Mouse (Mus musculus): ENCODE data around the gene Dcaf11.

The Dcaf11 gene

DNA sequence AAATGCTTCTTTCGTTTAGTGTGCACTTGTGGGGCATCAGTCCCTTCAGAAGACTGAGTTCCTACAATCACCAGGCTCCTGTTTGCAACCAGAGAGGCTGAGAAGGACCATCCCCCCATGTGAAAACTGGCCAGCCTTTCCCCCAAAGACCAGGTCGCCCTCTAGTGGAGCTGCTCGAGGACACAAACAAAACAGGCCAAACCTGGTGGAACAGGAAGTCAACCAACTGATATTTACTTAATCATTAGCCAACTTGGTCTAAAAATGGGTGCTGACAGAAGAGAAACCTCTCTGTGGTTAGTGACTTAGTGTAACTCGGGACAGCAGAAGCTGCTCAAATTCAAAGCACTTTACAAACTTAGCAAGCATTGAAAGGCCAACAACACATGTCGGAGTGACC is 2.8 kb upstream of the Dcaf11 start:
- DNase-seq (ENCODE audit: low spot score): peak; percentile 65

- DNase-seq (ENCODE audit: low spot score): no peak
Measured at GRCm38 (mm10) chr14:55557587-55557986, 2.2 kb upstream of the Dcaf11 start.

GRCm38 (mm10) chr14:55558740-55559448 is 912 bp upstream of the Dcaf11 start:
- no peak for DNase-seq (ENCODE audit: low spot score)

GRCm38 (mm10) chr14:55560202-55561073 is 632 bp downstream of the Dcaf11 start, which contains the start of gene A730061H03Rik:
A730061H03Rik (minus strand) TSS chr14:55560406.
- DNase-seq (ENCODE audit: low spot score): peak; percentile 99

DNA sequence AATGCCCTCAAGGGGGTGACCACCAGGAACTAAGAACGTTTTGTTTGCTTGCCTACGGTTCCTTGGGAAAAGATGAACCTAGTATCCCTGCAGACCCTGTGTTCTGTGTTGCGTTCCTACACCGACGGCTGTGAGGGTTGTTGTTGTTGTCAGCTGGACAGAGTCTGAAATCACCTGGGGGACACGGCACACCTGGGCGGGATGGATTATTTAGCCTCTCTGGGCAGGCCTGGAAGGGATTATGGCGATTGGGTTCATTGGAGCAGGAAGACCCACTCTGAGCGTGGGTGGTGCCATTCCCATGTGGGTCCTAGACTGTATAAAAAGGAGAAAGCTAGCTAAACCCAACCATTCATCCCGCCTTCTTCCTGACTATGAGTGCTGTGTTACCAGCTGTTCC is 2.1 kb downstream of the Dcaf11 start:
- DNase-seq (ENCODE audit: low spot score): peak; percentile 17

DNA sequence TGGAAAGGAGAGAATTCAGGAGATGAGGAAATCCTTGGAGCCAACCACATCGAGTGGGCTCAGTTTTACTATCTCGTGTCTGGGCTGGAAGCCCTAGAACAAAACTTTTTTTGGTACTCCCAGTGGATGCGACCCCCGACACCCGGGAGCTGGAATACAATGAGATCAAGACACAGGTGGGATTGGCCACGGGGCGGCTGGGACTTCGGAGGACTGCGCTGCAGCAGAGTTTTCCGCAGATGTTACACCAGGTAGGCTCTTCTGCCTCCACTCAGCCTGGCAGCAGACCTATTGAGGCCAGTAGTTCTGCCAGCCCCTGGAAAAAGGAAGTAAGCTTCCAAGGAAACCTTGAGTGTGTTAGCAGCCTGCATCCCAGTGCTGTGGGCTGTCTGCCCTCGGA is 3.4 kb downstream of the Dcaf11 start:
- peak; percentile 8 for DNase-seq (ENCODE audit: low spot score)

DNA sequence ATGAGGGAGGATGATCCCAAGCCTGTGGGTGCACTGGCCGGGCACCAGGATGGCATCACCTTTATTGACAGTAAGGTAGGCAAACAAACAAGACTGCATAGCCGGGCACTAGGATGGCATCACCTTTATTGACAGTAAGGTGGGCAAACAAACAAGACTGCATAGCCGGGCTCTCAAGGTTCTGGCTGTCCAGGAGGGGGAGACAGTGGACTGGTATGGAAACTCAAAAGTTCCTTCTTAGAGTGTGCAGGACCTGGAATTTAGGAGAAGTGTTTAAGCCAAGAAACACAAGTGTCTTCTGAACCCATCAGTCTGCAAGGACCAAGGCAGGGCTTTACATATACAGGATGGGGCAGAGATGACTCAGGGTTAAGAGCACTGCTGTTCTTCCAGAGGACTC is 5.9 kb downstream of the Dcaf11 start:
- no peak for DNase-seq (ENCODE audit: low spot score)

GRCm38 (mm10) chr14:55567496-55567895 is 7.7 kb downstream of the Dcaf11 start:
- no peak for DNase-seq (ENCODE audit: low spot score)

DNA sequence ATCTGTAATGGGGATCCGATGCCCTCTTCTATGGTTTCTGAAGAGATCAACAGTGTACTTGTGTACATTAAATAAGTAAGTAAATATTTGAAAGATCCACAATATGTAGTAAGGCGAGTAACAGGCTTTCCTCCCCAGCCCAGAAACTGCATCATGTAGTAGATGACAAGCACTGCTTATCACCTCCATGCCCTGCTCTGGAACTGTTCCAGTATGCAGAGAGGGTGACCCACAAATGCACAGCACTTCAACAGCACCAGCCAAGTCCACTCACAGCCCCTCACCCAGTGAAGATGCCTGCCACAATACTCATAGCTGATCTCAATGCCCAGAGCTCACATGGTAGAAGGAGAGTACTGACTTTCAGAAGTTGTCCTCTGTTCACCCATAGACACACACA is 10.8 kb downstream of the Dcaf11 start:
- DNase-seq (ENCODE audit: low spot score): no peak

DNA sequence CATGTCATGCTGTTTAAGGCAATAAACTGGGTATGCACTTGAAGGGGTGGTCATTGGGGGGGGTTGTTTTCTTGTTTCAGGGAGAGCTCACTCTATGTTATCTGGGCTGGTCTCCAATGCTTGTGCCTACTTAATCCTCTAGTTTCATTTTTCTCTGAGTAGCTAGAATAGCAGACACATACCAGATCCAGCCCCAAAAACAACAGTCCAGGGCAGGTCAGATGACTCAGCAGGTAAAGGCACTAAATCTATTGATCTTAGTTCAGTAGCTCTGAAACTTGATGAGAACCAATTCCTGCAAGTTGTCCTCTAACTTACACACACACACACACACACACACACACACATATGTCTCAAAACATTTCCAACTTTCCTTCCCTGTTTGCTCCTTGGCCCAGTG is 12.0 kb downstream of the Dcaf11 start:
- DNase-seq (ENCODE audit: low spot score): no peak

DNA sequence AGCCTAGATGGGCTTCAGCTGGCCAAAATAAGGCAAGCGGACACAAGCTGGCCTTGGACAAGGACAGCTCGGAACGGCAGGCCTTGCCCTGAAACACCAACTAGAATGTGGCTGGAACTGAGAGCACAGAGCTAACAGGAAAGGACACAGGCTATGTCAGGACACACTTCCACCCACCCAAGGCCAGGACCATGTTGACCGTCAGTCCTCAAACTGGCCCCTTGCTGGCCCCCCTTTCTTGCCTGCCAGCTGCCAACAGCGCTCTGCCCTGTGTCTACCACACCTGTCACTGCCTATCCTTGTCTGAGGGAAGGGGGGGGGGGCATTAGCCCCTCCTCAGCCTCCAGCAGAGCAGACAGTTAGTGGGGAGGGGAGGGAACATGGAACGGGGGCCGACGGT is 15.5 kb downstream of the Dcaf11 start, which contains the start of gene Fitm1:
Gene Fitm1 (plus strand): TSS at position 316 of the 400 bp plus-strand sequence.
- no peak for DNase-seq (ENCODE audit: low spot score)

DNA sequence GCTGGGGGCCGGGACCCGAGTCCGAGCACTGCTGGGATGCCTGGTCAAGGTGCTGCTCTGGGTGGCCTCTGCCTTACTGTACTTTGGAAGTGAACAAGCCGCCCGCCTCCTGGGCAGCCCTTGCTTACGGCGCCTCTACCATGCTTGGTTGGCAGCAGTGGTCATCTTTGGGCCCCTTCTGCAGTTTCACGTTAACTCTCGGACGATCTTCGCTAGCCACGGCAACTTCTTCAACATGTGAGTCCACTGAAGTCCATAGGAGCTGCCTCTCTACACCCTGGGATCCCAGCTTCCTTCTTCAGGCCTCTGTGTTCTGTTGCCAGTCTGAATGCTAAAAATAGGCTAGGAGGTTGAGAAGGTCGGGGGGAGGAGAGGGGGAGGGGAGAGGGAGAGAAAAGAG is 15.9 kb downstream of the Dcaf11 start:
- DNase-seq (ENCODE audit: low spot score): no peak

DNA sequence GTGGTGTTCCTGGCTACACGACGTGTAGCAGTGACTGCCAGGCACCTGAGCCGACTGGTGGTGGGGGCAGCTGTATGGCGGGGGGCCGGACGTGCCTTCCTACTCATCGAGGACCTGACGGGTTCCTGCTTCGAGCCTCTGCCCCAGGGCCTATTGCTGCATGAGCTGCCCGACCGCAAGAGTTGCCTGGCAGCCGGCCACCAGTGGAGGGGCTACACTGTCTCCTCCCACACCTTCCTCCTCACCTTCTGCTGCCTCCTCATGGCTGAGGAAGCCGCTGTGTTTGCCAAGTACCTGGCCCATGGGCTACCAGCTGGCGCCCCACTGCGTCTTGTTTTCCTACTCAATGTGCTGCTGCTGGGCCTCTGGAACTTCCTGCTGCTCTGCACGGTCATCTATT is 16.6 kb downstream of the Dcaf11 start:
- DNase-seq (ENCODE audit: low spot score): peak; percentile 60

GRCm38 (mm10) chr14:55577871-55578667 is 18.3 kb downstream of the Dcaf11 start, which contains the start of gene Psme1:
Psme1 (plus strand) TSS chr14:55578123.
- peak; percentile 82 for DNase-seq (ENCODE audit: low spot score)

- peak; percentile 70 for DNase-seq (ENCODE audit: low spot score)
Measured at GRCm38 (mm10) chr14:55578668-55579269, 19.0 kb downstream of the Dcaf11 start.

DNA sequence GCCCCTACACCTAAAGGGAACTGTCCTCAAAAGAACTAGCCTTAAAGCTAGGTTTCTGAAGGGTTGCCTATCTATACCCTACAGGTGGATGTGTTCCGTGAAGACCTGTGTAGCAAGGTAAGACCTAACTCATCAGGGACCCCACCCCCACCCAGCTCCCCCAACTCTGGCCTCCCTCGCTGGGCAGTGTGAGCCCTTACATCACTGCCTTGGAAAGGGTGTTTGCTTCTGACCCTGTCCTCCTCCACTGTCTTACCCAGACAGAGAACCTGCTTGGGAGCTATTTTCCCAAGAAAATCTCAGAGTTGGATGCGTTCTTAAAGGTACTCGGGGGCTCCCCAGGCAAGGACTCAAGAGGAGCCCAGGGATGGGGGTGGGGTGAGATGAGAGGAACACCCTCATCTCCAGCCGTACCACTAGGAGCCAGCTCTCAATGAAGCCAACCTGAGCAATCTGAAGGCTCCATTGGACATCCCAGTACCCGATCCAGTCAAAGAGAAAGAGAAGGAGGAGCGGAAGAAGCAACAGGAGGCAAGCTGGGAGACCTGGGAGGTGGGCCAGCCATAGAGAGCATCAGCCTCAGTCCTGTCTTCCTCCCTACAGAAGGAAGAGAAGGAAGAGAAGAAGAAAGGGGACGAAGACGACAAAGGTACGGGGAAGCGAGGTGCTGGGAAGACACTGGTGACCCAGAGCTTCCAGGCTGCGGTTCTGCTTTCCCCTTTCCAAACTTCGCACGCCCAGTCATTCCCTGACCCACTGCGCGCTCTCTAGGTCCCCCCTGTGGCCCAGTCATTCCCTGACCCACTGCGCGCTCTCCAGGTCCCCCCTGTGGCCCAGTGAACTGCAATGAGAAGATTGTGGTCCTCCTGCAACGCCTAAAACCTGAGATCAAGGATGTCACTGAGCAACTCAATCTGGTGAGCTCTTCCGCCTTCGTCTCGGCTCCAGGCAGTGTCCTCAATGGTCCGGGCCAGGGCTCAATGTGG is 20.0 kb downstream of the Dcaf11 start:
- no peak for DNase-seq (ENCODE audit: low spot score)

DNA sequence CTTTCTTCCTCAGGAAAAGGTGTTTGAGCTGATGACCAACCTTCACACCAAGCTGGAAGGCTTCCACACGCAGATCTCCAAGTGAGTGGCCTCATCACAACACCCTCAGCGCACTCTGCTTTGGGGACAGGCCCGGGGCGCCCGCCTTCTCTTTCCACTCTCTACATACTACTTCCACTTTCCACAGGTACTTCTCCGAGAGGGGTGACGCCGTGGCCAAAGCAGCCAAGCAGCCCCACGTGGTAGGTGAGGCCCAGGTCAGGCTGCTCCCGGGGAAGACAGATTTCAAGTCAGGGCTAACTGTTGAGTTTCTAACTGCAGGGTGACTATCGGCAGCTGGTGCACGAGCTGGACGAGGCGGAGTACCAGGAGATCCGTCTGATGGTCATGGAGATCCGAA is 20.9 kb downstream of the Dcaf11 start:
- no peak for DNase-seq (ENCODE audit: low spot score)

DNA sequence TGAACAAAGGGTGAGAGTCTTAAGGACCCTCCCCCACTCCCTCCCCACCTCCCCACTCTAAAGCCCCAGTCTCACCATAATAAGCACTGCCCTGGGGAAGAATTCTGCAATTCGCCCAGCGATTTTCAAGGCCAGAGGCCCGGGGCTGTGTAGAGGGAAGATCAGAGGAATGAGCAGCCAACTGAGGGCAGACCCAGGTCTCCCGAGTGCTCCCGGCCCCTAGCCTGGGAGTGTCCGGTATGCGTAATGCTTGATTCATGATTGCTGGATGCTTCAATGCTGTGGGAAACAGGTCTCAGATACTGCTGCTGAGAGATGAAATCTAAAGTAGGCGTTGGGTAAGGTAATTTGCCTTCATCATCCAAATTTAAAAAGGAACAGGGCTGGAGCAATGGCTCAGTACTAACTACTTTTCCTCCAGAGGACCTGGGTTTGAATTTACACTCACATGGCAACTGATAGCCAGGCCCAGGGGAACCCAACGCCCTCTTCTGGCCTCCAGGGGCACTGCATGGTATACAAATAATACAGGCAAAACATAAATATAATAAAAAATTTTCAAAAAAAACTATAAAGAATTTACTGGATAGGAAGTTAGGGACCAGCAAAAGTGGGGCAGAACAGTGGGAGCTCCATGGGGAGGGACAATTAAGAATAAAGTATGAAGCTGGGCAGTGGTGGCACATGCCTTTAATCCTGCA is 22.3 kb downstream of the Dcaf11 start:
- no peak for DNase-seq (ENCODE audit: low spot score)

DNA sequence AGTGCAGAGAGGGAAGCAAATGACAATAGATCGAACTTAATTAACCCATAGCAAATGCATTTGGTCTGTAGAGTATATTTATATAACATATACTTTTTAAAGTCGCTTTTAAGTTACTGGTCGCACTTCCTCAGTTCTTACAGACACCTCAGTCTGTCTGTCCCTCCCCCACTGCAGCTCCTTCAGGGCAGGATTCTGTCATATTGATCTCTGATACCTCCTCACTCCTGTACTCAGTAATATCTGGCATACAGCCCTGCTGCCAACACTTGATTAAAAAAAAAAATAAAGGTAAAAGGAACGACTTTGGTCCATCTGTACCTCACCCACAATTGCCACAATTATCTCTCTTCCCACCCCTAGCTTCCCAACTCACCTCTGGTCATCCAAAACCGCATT is 24.5 kb downstream of the Dcaf11 start:
- no peak for DNase-seq (ENCODE audit: low spot score)

Measured in testis, postnatal 14 days (tissue).